Mouse (Mus musculus) adipocyte (in vitro differentiated cells): Measurements from ENCODE around the gene Gm6793.

ENCODE experiments used
- DNase-seq: peaks from one replicate; pipeline ENCODE4 v3.0.0-alpha.2; 2016; ENCODE audit warnings: low spot score

The Gm6793 gene

GRCm38 (mm10) chr8:112014936-112015335 is at the start of gene Gm6793:
Gm6793 (minus strand) TSS chr8:112015036.
- DNase-seq, result no peak

DNA sequence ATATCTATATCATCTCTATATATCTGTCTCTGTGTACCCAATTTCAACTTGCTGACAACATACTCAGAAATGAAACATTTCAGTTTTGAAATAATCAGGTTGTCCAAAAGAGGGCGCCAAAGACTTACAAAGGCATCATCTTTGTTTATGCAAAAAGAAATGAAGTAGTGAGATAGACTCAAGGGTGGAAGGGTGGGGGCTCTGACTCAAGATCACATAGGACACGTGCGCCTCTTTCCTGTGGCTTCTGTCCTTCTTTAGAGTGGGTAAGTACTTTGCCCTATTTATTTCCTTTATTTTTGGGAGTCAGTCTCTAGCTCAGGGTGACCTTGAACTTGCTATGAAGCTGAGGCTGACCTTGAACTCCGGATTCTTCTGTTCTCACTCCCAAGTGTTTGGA is 46.5 kb upstream of the Gm6793 start:
- DNase-seq, result peak; percentile 67

- DNase-seq, result no peak
Measured at GRCm38 (mm10) chr8:112054456-112054855, 39.6 kb upstream of the Gm6793 start.

- DNase-seq, result no peak
Measured at GRCm38 (mm10) chr8:112051537-112051936, 36.7 kb upstream of the Gm6793 start.

GRCm38 (mm10) chr8:112049984-112050383 is 35.1 kb upstream of the Gm6793 start:
- DNase-seq, result no peak

DNA sequence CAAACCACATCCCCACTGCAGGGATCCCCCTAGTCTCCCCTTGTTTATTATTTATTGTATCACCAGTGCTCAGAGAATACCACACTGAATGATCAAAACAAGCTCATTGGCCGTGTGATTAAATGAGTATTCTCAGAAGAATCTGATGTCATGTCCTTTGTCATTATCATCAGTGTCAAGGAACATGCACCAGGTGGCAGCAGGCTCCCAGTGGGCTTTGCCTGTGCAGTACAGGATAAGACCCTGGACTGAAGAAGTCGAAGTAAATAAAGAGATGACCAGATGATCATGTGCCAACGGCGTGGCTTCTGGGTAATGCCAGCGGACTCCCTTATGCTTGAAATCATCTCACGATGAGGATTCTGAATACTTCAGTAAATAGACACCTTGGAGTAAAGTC is 33.5 kb upstream of the Gm6793 start:
- no peak for DNase-seq

DNA sequence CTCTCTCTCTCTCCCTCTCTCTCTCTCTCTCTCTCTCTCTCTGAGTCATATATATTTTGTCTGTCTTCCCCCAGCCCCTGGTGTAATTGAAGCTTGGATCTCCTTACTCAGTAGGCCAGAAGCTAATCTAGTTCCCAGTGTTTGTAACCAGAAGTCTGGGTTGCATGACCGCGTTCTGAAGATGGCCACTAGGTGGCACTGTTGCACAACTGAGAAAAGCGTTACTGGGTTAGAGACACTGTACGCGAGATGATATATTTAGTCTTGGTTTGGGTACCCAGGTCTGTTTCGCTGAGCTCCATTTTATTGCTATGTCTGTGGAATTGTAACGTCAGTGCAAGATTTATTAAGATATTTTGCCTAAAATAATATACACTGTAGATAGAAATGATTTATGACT is 31.1 kb upstream of the Gm6793 start:
- DNase-seq, result peak; percentile 92

DNA sequence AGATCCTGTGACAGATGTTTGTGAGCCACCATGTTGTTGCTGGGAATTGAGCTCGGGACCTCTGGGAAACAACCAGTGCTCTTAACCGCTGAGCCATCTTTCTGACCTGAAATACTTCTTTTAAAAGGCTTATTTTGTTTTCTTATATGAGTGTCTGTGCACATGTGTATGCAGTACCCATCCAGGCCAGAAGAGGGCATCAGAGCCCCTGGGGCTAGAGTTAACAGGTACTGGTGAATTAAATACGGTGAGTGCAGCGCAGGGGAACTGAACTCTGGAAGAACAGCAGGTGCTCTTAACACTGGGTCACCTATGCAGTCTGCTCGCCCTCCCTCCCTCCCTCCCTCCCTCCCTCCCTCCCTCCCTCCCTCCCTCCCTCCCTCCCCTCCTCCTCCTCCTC is 30.3 kb upstream of the Gm6793 start:
- no peak for DNase-seq

- DNase-seq, result no peak
Measured at GRCm38 (mm10) chr8:112037521-112037920, 22.7 kb upstream of the Gm6793 start.

GRCm38 (mm10) chr8:112034603-112035002 is 19.8 kb upstream of the Gm6793 start:
- peak; percentile 88 for DNase-seq

GRCm38 (mm10) chr8:112033071-112033470 is 18.2 kb upstream of the Gm6793 start:
- no peak for DNase-seq

DNA sequence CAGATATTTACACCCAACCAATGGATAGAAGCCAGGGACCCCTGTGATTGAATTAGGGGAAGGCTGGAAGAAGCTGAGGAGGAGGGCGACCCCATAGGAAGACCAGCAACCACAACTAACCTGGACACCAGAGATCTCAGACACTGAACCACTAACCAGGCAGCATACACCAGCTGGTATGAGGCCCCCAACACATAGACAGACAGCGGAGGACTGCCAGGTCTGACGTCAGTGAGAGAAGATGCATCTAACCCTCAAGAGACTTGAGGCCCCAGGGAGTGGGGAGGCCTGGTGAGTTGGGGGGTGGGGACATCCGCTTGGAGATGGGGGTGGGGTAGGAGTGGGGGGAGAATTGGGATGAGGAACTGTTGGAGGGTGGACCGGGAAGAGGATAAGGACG is 15.8 kb upstream of the Gm6793 start:
- no peak for DNase-seq

DNA sequence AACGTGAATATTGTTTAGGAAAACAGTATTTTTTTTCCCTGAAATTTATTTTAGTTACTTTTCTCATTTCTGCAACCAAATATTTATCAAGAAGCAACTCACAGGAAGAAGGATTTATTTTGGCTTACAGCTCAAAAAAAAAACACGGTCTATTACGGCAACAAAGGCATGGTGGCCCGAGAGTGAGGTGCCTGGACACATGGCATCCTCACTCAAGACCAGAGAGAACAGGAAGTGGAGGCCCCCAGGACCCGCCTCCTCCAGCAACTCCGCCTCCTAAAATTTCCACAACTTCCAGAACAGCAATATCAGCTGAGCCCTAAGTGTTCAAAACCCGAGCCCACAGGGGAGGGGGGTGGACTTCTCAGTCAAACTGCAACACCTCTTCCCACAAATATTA is 14.6 kb upstream of the Gm6793 start:
- no peak for DNase-seq

DNA sequence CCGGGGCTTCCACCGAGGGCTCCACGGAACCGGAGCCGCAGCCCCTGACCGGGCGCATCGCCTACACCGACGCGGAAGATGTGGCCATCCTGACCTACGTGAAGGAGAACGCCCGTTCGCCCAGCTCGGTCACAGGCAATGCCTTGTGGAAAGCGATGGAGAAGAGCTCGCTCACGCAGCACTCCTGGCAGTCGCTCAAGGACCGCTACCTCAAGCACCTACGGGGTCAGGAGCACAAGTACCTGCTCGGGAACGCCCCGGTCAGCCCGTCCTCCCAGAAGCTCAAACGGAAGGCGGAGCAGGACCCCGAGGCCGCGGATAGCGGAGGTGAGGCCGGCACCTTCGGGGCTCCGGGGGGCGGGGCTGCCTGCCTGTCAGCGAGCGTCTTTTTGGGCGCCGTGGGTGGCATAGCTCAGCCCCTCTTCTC is 3.0 kb downstream of the Gm6793 start:
- peak; percentile 39 for DNase-seq

GRCm38 (mm10) chr8:112010997-112011815 is 3.6 kb downstream of the Gm6793 start, which contains the start of the genes Kars and Terf2ip:
Kars (minus strand) TSS chr8:112011323.
Terf2ip (plus strand) TSS chr8:112011398.
- DNase-seq, result peak; percentile 97

DNA sequence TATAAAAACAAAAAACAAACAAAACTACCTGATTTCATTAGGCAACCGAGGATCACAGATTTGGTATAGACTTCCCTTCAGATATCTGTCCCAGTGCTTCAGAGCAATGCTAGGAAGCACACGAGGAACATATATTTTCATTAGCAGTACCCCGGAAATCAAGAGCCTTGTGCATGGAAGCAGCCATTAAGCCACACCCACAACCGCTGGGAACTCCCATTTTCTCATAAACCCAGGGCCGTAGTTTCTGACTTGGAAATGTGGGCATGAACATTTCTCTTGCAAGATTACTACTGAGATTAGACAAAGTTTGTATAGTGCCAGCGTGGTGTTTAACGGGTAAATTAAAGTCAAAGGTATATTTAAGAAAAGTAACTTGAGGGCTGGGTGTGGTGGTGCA is 5.3 kb downstream of the Gm6793 start:
- DNase-seq, result no peak

- DNase-seq, result no peak
Measured at GRCm38 (mm10) chr8:112007669-112008068, 7.2 kb downstream of the Gm6793 start.

DNA sequence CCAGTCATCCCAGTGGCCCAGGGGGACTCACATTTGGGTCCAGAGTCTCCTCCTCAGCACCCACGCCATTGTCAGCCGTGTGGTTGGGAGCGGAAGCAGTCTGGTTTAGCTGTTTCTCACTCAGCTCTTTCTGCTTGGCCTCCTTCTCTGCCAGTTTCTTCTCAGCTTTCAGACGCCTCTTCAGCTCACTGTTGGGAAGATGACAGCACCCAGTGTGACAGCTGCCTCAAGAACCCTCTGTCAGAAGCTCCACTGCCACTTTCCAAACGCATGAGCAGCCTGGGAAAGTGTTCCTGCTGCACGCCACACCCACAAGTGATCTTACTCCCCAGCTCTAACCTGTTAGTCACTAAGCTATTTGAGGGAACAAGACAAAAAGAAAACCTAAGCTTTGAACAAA is 9.2 kb downstream of the Gm6793 start:
- no peak for DNase-seq

DNA sequence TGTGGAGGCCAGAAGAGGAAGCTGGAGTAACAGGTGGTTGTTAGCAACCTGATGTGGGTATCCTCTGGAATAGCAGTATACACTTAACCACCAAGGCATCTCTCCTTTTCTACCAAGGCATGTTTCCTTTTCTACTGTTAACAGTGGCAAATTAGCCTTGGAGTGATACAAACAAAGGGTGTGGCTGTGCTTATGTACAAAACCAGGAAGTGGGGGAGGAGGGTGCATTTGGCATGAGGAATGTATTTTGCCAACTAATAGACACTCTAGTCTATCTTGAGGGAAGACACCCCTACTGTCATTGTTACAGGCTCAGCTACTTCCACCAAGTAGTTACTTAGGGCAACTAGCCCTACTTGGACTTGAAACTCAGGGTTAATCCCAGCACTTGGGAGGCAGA is 10.1 kb downstream of the Gm6793 start:
- DNase-seq, result no peak

GRCm38 (mm10) chr8:111992703-111993039 is 22.2 kb downstream of the Gm6793 start:
- DNase-seq, result no peak

DNA sequence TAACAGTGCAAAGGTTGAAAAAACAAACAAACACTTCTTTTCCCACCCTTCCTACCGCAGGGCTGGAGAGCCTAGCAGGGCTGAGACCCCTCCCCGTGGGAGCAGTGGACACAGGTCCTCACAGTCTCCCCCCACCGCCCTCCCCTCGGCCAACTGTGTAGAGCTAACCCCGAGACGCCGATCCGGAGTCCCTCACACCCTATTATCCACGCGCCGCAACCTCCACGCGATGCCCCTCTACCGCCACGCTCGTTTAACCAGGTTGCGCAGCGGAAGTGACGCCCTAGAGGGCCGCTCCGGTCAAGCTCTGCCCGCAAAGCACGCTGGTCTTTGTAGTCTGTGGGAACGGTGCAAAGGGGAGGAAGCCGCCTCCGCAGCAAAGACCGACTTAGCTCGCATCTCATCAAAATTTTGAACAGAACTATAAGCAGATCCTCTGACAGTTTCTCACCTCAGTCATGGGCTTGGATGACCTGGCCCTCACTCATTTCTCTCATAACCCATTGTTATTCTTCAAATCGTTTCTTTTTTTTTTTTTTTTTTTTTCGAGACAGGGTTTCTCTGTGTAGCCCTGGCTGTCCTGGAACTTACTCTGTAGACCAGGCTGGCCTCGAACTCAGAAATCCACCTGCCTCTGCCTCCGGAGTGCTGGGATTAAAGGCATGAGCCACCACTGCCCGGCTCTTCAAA is 22.7 kb downstream of the Gm6793 start, which contains the start of gene Adat1:
Gene Adat1, minus strand, starts transcription at position 290 of the 690 bp plus-strand sequence.
- peak; percentile 88 for DNase-seq

GRCm38 (mm10) chr8:111991278-111991677 is 23.6 kb downstream of the Gm6793 start:
- no peak for DNase-seq

- DNase-seq, result peak; percentile 90
Measured at GRCm38 (mm10) chr8:111989911-111990310, 24.9 kb downstream of the Gm6793 start.
